Mouse (Mus musculus): Measurements from ENCODE around the gene Lrrc4. TPM values are rescaled to one million over a fixed set of nuclear protein-coding genes. Genes with fewer than 3 reads are reported as not detected.

Gene Lrrc4
- 4.2 and 5.0 TPM in 2 replicates for polyA plus RNA-seq (2012; rRNA removed)

GRCm38 (mm10) chr6:28831011-28831853 lies at the start of gene Lrrc4:
TSS of gene Lrrc4 (minus strand) at chr6:28831747.

Other genes starting within 250 kb of the Lrrc4 start
- 0.13 and 0.60 TPM in 2 replicates for gene Lep, start 228.5 kb upstream of the Lrrc4 start, polyA plus RNA-seq (2012; rRNA removed)

All from stomach, adult 2 months (tissue).